Mouse (Mus musculus) cerebellum, postnatal 25 days (tissue): Measurements from ENCODE around the gene Irf2bpl.

Source experiments
- DNase-seq, 2 experiments: peaks; one replicate each; pipeline ENCODE4 v3.0.0; 2021; ENCODE audit warnings: mixed read lengths in 2 of 2

The Irf2bpl gene

GRCm38 (mm10) chr12:86885336-86885735 lies 738 bp upstream of the Irf2bpl start:
- peak in 1 of 2 experiments; percentile 13 for DNase-seq

DNA sequence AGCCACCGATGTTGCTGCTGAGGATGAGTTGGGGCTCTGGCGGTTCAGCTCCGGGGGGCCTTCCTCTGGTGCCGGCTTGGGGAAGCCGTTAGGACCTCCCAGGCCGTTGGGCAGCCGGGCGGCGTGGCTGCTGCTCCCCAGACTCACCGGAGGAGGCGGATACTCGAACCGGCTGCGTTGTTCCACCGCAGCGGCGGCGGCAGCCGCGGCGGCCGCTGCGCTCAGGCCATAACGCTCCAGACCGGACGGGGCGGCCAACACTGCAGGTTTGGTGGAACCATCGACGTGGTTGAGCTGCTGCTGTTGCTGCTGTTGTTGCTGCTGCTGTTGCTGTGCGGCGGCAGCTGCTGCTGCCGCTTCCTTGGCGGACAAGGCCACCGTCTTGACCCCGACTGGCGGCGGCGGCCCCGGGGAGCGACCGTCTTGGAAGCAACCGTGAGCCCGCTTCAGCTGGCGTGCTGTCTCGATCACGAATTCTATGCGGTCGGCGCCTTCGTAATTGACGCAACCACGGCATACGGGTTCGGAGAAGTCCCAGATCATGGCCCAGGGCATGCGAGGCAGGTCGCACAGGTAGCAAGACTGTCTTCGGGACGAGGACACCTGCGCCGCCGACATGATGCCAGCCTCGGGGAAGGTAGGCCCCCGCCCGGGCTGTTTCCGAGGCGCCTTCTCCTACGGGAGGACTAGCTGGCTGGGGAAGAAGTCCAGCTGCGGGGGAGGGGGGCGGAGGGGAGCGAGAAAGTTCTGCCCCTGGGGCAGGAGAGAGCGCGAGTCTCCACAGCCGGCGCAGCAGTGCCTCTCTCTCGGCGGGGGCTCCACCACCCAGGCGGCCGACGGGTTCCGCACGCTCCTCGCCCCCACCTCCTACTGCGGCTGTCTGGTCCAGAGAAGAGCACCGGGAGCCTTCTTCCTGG lies 1.1 kb downstream of the Irf2bpl start:
- peak; percentile 80 for DNase-seq

GRCm38 (mm10) chr12:86883019-86883279 lies 1.6 kb downstream of the Irf2bpl start:
- no peak for DNase-seq

DNA sequence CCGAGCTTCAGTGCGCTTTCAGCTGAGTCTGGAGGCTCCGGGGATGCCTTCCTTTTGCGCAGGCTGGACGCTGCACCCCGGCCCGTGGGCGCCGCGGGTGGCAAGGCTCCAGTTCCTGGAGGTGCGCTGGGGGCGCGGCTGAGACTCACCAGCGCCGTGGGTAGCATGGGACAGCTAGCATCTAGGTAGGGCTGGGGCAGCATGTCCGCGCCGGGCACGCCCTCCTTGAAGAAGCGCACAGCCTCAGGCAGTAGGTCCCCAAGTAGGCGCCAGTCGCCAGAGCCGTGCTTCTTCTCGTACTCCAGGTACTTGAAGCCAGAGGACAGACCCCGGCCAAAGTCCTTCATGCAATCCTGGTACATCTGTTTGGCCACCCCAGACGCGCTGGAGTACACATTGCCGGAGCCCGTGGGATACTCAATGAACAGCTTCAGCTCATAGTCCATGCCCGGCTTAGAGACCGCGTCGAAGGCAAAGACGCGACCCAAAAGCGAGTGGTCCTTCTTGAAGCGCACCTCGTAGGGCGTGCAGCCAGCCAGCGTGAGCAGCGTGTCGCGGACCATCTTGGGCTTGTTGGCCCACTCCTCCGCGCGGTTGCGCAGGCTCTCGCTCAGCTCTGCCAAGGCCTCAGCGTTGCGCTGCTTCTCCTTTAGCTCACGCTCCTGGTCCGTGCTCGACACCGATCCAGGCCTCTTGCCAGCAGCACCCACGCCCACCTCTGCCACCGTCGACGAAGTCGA lies 2.1 kb downstream of the Irf2bpl start:
- peak; percentile 82 to 83 for DNase-seq

DNA sequence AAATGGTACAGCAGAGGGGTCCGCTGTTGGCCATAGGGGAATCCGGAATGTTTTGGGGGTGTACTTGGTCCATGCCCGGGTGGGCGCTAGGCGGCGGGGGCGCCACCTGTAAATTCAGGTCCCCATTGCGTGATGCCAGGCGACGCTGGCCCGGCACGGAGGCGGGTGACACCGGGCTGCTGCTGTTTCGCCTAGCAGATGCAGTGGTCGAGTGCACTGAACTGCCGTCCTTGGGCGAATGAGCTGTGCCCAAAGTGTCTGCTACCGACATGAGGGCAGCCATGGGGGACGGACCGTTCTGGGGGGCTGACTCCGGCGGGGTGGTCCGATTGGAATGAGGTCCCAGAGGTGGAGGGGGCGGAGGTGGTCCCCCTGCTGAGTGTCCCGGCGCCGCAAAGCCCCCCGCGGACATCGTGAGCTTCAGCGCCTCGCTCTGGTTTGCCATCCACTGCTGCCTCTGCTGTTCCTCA lies 2.8 kb downstream of the Irf2bpl start:
- peak in 1 of 2 experiments; percentile 65 for DNase-seq

DNA sequence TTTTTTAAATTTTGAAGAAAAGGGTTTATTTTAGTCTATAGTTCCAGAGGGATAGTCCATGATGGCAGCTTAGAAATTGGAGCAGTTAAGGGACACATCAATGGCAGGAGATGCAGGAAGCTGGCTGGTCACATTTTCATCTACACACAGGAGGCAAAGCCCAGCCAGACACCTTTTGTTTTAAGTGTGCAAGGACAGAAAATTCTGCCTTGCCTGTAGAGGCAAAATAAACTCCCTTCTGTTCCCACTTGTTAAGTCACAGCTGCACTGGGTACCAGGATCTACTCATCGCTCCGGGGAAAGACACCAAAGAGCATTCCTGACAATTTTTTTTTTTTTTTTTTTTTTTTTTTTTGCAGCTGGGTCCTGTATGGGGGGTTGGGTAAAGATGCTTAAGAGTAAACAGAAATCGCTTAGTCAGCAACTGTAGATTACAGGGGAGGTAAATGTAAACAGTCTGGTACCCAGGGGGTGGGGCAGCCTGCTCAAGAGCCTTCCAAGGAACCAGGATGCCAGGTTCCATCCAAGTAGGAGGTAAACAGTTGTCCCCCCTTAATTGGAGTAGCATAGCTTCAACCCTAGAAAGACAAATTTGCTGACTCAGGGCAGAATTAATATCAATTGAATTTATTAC lies 4.4 kb downstream of the Irf2bpl start:
- peak; percentile 11 to 33 for DNase-seq

GRCm38 (mm10) chr12:86879446-86880085 lies 5.0 kb downstream of the Irf2bpl start:
- peak in 1 of 2 experiments; percentile 21 for DNase-seq

DNA sequence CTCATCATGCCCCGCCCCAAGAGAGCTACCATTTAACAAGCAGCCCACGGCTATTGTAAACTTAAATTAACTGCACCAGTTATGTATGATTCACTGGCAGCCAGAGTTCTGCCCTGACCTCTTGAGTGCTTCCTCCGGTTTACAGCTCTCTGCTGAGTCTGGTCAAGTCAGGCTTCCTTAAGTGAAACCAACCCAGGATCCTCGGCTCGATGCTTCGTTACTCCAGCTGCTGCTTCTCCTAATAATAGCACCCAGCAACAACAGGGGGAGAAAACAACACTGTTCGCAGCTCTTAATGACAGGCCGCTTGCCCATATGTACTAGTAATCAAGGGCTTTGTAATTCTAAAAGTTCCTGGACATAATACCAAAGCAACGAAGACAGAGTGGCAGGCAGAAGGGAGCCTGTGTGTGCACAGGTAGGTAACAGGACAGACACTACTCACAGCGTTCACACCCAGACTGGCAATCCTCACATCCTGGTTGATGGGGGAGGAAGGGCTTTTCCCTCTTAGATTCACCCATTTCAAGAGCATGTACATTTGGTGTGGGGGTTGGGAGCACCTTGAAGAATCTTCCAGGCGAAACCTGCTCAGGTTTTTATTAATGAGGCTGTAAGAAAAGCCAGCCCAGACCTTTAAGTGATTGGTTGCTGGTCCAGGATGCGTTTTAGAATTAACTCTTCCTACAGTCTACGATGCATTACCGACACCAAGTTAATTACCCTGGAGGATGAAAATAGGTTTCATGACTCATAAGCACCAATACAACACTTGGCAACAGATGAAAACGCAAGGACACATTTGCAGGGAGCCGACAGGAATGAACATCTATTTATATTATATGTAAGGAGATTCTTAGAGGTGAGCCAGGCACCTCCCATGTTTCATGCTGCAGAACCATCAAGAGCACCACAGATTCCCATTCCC lies 5.9 kb downstream of the Irf2bpl start:
- DNase-seq = peak in 1 of 2 experiments; percentile 21

DNA sequence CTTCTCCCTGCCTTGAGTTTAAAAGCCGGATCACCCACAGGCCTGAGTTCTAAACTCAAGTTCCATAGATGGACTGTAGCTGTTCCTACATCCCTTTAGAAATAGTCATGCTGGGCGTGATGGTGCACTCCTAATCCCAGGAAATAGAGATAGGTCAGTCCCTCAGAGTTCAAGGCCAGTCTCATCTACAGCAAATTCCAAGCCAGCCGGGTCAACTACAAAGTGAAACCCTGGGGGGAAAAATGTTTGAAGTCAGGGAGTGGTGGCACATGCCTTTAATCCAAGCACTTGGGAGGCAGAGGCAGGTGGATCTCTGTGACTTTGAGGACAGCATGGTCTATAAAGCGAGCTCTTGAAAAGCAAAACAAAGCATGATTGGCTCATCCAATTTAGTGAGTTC lies 7.6 kb downstream of the Irf2bpl start:
- peak in 1 of 2 experiments; percentile 3 for DNase-seq

GRCm38 (mm10) chr12:86876116-86876515 lies 8.5 kb downstream of the Irf2bpl start:
- DNase-seq = no peak

- DNase-seq = peak; percentile 32 to 34
These were observed 12.1 kb downstream of the Irf2bpl start for GRCm38 (mm10) chr12:86872335-86873040.

DNA sequence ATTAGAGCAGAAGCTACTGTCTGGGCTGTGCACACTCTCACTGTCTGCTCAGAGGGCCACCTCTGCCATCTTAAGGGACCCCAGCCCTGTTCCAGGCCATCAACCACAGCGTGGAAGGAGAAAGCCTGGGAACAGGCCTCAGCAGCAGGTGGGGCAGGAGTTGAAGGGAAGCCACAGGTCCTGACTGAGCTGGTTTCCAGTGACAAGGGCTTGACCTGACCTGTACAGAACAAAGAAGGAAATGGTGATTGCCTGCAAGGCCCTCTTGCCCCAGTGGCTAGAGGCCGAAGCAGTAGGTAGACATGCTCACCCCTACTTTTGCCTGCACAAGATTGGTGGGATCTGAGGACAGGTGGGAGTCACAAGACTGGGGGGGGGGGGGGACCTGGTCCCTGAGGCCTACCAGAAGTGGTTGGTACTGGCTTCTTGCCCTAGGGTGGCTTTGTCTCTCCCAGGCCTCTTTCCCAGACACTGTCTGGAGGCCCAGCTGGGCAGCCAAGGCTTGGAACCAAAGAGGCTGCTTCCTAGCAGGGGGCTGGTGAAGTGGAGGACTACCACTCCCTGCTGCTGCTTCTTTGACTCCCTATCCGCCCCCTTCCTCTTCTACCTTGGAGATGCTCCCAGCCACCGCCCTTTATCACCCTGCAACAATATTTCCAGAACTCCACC lies 12.8 kb downstream of the Irf2bpl start:
- peak; percentile 3 to 31 for DNase-seq

GRCm38 (mm10) chr12:86870996-86871395 lies 13.6 kb downstream of the Irf2bpl start:
- DNase-seq = peak in 1 of 2 experiments; percentile 13

DNA sequence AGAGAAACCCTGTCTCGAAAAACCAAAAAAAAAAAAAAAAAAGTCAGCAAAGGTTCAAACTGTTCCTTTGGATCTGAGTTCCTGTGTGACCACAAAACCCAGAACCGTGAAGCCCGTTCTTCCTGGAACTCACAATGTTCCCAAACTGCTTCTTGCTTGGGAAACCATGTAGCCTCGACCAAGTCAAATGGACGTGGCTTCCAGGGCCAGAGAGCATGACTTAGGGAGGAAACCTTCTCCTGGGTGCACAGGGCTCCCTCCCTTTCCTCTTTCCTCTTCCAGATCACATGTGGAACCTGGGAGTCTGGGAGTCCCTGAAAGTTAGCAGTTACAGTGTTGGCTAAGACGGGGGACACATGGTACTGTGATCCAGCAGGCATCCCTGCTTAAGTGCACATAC lies 14.8 kb downstream of the Irf2bpl start:
- no peak for DNase-seq

DNA sequence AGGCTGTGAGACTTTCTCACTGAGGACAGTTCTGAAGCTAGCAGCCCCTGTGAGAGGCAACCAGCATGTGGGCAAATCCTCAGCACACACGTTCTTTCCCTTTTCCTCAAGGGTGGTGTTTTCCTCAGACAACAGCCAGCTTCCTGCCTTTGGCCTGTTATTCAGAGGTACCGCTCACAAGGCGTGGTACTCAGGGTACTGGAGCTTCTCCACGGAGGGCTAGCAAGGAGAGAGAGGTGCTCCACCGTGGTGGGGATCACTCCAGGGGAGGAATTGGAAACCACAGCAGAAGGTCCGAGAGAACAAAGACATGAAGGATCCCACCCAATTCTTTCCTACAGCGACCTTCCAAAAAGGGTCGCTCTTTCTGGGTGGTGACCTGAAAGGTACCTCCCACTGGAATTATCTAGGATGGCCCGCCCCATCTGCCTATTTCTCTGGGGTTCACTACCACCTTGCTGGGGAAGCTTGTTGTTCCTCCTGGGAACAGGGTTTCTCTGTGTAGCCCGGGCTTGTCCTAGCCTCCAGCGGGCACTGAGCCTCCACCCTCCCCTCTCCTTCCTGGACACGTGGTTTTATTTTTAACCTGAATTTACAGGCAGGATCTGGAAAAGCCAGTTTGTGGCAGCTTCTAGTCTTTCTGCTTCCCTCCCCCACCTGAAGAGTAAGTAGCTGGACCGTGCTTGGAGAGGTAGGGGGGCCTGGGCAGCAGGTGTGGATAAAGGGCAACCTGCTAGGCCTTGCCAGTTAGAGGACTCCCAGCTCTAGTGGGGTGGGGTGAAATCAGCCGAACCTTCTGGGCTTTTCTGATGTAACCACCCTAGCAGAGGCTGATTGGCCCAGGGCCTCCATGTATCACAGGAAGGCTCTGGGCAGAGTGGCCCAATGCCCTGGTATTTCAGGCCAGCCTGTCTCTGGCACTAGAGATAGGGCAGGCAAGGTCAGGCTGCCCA lies 17.1 kb downstream of the Irf2bpl start:
- peak; percentile 77 to 81 for DNase-seq

DNA sequence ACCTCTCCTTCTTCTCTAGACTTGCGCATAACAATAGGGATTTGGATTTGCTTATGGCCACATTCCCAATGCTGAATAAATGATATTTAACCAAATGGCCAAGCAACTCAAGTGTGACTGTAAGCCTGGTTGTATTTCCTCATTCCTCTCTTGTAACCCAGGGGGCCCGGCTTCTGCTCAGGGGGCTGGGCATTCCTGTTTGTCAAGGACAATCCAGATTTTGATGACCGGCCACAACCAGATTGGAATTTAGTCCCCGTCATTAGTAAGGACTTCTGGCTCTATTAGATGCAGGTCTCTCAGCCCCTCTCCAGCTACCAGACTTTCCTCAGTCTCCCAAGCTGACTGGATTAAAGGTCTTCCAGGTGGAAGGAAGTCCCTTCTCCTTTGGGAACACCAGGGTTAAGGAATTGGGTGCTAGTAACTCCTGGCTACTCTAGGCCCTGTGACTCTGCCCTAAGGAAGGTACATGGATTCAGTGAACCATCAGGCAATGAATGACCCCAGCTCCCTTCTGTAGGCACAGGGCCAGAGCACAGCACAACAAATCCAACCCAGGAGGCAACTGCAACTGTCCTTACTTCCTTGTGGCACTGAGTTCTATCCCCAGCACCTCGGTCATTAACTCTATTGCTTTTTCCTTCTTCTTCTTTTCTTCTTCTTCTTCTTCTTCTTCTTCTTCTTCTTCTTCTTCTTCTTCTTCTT lies 20.1 kb downstream of the Irf2bpl start:
- no peak for DNase-seq

- DNase-seq = peak in 1 of 2 experiments; percentile 33
These were observed 24.4 kb downstream of the Irf2bpl start for GRCm38 (mm10) chr12:86859924-86860790.
